Mouse (Mus musculus) large intestine, adult 2 months (tissue): ENCODE results near the gene Plpp3. TPM values are rescaled to one million over a fixed set of nuclear protein-coding genes. Genes with fewer than 3 reads are reported as not detected.

ENCODE experiments used
- DNase-seq: peaks from one replicate; pipeline ENCODE4 v3.0.0-alpha.2; 2012; ENCODE audit warnings: low read depth, low spot score
- WGBS: fragments of 180-500 bp; shearing (Covaris S2); methylation state at CpG from one replicate; pipeline ENCODE4 v1.1.7; 2018; 5-methylcytosine and 5-hydroxymethylcytosine counted together
- polyA plus RNA-seq: library from polyadenylated mRNA; depleted of rRNA; stranded (reverse); fragments of >200 nt; gene quantifications from 2 replicates; pipeline ENCODE4 v1.2.3, GENCODE M21; 2012

Plpp3 gene
- polyA plus RNA-seq, 1 experiment: 28.7 TPM

DNA sequence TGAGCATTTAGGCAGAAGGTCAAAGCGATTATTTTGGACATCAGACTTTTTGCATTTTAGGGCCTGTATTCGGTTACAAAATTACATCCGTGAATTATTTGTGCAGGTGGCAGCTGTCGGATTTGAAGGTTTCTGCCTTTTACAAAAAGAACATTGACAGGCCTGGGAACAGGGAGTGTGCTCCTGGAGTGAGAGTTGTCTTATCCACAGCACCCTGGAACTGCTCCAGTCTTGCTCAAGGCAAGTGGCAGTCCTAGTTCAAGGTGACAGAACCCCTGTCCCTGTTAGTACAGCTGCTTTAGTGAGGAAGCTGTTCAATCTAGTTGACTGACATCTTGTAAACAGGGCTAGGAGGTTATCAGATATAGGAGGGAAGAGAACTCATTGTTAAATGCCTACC, 27.3 kb downstream of the Plpp3 start:
- no peak for DNase-seq
- WGBS: 50% methylated on average over 4 of the region's 4 CpGs

- WGBS: 64% methylated on average over 6 of the region's 6 CpGs
- DNase-seq: no peak
Observed at GRCm38 (mm10) chr4:105184924-105185323, 27.8 kb downstream of the Plpp3 start.

DNA sequence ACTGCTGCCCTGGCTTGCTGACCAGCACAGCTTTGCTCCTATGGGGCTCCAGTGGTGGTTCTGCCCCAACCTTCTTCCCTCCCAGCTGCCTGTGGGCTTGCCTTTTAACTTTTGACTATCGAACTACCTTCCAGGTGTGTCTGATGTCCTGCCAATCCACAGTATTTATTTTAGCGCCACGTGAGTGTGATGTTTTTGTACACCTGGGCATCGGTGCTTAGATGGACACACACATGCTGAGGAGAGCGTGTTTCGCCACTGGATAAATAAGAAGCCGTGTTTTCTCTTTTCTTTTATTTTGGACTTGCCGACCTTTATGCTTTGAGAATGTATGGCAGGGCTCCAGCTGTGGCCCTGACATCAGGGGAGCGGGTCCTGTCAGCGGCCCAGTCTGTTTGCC, 29.5 kb downstream of the Plpp3 start:
- 46% methylated on average over 10 of the region's 10 CpGs for WGBS
- DNase-seq: no peak

DNA sequence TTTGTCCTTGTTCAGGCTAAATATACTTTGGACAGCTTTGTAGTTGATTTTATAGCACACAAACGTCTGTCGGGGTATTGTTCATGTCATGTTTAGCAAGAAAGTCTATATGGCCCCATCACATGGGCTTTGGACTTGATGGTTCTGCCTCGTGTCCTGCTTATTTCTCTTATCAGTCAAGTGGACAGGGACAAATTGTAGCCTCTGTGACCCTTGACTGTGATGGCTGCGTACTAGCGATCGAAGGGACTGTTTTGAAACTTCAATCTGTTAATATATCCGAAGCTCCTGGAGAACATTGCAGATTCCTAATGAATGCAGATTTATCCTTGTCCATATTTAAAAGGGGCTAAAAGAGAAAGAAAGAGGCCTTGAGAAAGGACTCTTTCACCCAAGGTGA, 30.7 kb downstream of the Plpp3 start:
- 71% methylated on average over 7 of the region's 7 CpGs for WGBS
- DNase-seq: no peak

DNA sequence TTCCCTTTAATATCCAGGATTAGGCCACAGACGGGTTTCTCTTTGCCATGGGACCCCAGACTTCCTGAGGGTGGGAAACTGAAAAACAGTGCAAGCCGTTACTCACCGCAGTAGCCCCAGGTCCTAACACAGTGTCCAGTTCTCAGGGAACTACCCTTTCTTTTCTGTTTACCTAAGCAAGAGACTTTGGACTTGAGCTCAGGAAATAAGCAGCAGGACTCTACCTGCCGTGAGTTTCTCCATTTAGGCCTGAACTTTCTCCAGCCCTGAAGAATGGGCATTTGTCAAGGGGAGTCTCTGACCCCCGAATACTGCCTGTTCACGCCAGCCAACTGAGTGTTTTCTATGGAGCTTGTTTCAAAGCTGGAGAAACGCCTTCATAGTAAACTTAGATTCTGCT, 31.7 kb downstream of the Plpp3 start:
- WGBS: 19% methylated on average over 7 of the region's 7 CpGs
- no peak for DNase-seq

DNA sequence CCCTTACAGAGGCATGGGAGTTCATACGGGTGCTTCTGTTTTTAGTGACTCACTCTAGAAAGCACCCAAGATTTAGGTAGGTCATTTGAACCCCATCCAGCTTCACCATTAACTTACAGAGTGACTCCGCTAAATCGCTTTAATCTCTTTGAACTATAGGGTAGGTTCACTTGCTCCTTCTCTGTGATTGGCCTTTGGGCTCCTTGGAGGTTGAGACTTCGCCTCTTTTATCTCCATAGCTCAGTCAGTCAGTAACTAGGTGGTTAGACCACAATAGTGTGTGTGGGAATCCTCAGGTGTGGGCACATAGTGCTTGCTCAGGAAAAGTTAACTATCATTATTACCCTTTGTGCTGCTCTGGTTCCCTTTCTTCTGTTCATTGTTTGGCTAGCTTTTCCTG, 33.7 kb downstream of the Plpp3 start:
- DNase-seq: no peak
- WGBS: 26% methylated on average over 4 of the region's 4 CpGs

- no peak for DNase-seq
- WGBS: 17% methylated on average over 5 of the region's 5 CpGs
Observed at GRCm38 (mm10) chr4:105191550-105191949, 34.4 kb downstream of the Plpp3 start.

- 34% methylated on average over 5 of the region's 5 CpGs for WGBS
- no peak for DNase-seq
Observed at GRCm38 (mm10) chr4:105192665-105193064, 35.5 kb downstream of the Plpp3 start.

DNA sequence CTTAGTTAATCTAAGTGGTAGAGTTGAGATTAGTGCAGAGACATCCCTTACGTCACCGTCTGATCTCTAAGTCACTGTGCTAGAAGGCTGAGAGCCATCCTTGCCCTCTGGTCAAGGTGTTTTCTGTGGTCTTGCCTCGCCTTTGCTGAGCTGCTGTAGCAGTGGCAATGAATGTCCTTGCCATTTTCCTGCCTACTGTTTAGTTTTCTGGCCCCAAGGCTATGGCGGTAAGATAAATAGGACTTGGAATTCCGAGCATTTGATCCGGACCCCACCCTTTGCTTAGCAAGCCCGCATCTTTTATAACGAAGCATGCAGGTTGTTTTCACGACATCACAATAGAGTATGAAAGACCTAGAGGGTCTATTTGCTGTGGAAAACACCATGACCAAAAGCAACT, 38.1 kb downstream of the Plpp3 start:
- 35% methylated on average over 9 of the region's 9 CpGs for WGBS
- DNase-seq: no peak

DNA sequence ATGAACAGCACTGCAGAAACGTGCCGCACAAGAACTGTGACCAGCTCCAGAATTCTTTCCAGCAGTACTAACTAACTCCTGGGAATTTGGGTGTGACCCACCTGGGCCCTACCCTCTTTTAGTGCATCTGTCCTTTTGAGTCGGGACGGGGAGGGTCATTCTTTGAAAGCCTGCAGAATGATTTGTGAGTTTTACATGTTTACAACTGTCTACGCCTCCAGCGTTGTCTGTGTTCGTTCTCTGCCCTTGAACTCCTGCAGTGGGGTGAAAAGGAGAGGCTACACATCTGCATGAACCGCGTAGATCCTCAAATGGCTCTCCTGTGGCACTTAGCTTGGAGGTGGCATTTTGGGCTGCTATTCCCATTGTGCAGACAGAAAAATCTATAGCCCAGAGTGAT, 39.0 kb downstream of the Plpp3 start:
- DNase-seq: peak; percentile 75
- 32% methylated on average over 9 of the region's 9 CpGs for WGBS

DNA sequence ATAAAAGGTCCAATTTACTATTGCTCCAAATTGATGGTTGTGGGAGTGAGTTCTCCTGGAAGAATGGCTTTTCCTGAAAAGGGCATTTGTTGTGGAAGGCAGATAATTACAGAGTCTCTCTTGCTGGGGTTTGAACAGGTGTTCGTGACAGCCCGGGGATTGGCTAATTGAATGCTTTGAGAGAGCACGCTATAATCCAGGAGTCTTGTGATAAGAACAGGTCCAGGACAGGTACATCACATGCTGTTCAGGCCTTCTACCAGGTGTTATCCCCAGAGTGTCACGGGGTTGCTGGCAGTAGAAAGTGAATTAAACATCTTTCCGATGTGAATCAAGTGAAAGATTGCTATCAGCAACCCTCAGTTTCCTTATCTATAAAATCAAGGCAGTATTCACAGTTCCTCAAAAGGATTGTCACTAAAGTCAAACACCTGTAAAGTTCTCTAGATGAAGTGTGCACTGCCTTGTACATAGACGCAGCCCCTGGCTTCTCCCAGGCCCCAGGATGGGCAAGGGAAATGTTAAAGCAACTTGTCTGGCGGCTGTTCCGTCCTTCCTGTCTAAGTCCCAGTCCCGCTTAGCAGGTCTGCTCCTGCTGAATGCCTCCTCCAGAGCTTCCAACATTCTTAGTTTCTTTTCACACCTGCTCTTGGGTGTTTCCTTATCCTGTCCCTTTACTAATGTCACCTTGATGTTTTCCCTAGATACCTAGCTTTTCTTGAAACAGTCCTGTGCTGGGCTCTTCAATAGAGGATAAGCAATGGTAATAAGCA, 40.0 kb downstream of the Plpp3 start:
- 42% methylated on average over 9 of the region's 9 CpGs for WGBS
- no peak for DNase-seq

DNA sequence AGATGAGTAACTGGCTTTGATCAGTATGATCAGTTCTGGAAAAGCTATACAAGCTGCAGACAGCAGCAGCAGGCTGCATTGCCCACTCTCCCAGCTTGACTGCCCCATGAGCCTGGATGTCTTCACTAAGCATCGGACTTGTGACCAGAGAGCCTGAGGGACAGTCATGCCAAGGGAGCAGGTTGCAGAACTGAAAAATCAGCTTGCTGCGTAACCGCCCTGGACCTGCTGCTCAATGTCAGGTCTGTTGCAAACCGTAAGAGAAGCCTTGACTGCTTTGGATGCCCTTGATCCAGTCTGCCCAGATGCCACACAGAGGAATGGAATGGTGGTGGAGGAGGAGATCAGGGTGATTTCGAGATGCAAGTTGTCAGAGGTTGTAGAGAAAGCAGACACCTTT, 41.5 kb downstream of the Plpp3 start:
- WGBS: 92% methylated on average over 5 of the region's 5 CpGs
- no peak for DNase-seq

DNA sequence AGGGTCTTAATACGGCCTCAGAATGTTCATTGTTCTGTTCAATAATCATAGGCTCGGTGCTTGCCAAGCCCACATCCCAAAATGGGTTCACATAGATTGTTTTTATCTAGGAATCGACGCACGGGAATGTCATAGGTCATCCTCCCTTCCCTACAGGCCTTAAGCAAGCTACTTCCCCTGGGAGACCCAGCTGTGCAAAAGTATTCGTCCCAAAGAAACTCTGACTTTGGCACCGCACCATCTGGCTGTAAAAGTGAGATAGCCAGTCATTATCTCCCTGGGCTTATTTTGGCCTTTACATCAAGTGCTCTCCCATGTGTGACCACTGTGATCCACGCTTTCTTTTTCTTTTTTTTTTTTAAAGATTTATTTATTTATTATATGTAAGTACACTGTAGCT, 42.2 kb downstream of the Plpp3 start:
- no peak for DNase-seq
- 80% methylated on average over 8 of the region's 8 CpGs for WGBS

DNA sequence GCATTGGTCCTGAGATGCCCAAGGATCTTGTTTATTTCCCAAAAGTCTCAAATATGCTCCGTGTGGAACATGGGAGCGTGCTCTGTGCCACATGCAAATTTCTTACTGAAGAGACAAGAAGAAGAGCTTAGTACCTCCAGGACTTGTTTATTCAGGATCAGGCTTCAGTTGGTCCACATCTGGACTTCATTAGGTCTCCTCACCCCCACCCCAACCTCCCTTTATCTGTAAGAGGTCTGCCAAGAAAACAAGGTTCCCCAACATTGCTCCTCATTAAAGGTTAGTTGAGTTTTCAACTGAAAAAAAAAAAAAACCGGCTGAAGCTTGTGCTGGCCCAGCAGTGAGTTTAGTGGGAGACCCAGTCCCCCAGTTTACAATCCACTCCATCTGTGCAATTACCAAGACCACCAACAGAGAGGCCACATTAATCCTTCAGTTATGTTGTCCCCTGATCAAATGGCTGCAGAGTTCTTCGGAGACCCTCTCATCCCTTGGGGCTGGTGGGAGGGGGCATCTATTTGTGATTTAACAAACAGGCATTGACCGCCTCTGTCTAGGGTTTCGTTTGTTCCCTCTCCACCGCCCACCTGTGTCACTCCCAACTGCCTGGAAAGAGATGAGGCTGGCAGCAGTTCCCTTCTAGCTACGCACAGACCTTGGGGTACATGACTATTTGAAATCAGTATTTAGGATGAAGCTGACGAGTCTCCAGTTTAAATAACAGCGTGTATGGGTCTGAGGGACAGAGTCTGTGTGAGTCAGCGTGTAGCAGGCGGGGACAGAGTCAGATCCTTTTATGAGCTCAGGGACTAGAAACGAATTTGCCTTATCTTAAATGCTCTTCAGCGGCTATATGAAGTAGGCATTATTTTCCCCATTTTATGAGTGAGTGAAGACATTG, 43.7 kb downstream of the Plpp3 start:
- 43% methylated on average over 14 of the region's 14 CpGs for WGBS

DNA sequence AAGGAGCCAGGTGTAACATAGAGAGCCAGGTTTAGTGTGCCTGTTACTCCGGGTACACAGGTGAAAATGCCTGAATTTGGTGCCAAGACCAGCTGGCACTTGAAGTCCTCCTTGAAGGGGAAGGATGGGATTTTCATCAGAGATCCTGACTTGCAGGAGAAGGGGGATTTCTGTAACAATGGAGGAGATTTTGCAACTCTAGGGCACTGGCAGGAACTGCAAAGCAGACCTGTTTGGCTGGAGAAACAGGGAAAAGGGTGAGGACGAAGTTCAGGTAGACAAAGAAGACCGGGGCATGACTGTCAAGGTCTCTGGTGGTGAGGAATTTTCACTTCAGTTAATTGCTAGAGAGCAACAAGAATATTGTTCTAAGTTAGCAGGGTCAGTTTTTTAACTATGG, 45.3 kb downstream of the Plpp3 start:
- WGBS: 39% methylated on average over 3 of the region's 3 CpGs
- DNase-seq: no peak

More for the DNA sequence above, 43.7 kb downstream of the Plpp3 start:
- DNase-seq: no peak

DNA sequence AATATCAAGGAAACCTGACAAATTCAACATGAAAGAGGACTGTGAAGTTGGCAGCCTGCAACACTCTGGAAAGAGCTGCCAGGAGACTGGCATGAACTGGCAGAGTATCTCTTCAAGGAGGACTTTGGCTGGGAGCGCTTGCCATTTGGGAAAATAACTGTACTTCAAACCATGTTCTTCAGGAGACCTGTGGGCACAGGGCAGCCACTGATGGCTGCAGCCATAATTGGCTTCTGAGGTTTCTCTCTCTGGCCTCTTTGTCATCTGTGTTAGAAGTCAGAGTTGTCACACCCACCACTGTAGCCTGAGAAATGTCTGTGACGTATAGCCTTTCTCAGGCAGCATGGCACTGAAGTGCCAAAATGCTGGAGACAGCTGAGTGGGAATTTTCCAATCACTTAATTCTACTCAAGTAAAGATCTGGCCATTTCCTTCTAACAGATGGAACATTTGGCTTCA, 46.2 kb downstream of the Plpp3 start:
- 65% methylated on average over 2 of the region's 2 CpGs for WGBS
- DNase-seq: no peak

DNA sequence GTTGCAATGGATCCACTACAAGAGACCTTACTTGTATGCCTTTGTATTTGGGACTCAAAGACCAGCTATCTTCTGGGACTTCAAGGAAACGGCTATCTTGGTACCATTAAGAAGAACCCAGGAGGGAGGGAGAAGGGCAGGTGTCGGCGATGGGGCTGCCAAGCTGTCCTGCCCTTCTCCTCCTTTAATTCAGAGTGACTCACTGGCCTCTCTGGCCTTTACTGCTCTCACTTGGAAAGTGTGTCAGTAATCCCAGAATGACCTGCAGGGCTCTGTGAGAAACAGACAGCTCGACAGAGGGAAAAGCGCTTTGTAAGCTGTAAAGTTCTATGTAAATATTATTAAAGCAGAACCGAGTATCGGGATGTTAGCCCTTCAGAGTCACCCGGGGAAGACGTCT, 46.9 kb downstream of the Plpp3 start:
- DNase-seq: no peak

DNA sequence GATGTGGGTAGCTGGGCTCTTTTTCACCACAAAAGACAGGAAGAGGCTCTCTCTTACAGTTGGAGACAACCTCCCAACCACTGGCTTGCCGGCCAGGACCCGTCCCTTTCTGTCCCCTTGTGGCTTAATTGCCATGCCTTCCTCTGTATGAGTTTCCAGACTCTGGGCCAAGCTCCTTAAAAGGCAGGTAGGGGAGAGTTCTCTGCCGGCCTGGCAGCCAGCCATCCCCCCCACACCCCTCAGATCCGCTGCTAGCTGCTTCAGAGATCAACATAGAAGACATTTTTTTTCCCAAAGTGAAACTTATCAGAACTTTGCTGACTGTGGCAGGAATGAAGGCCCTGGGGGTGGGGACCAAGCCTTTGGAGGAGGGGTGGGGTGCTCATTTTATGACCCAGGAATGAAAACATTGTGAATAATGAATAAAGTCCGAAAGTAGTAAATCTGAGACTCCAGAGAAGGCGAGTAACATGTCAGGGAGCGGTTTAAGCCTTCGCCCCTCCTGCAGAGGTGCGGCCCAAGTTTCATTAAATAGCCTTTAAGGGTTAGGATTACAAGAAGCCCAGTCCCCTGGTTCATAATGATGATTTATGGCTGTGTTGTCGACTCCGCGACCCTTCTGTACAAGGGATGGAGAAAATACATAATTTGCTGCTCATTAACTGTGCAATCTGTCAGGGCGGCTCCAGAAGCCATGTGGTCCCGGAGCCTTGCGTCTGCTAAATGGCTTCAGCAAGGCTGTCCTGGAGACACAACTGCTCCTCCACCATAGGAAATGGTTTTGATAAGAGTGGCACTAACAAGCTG, 48.1 kb downstream of the Plpp3 start:
- no peak for DNase-seq
- 13% methylated on average over 15 of the region's 15 CpGs for WGBS

More for the DNA sequence above, 46.9 kb downstream of the Plpp3 start:
- WGBS: 6% methylated on average over 9 of the region's 9 CpGs

DNA sequence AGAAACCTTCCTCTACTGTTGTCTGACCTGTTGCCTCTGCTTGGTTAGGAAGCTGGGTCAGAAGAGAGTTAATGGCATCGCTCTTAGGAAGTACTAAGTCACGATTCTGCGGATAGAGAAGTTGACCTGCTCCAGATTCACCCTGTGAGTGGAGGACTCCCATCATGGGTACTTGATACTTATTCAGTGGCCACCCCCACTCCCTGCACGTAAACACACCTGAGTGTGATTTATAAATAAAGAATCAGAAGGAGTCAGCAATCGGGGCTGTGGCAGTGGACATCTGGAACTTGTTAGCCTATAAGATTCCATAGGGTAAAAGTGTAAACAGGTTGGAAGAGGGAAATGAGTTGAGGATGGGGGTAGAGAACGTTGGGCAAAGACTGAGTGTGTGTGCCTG, 49.0 kb downstream of the Plpp3 start:
- no peak for DNase-seq
- WGBS: 62% methylated on average over 6 of the region's 6 CpGs

DNA sequence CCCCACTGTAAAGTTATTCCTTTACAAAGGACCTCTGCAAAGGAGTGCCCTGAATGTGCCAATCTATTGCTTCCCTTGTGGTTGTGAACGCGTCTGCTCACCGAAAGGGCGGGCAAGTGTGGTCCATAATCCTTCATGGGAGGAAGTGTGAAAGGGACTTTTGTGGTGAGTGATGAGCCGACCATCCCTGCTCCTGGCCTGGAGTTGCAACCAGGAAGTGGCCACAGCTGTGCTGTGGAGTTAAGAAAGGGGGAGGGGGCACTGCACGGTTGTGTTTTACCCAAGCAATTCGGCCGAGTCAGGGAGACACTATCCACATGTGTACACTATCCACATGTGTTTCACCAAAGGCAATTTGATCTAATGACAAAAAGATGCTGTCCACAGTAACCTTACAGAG, 49.8 kb downstream of the Plpp3 start:
- no peak for DNase-seq
- WGBS: 17% methylated on average over 8 of the region's 8 CpGs
